Mouse (Mus musculus): ENCODE data around the gene Spin1.
A peak's percentile ranks its signal among the peaks of the same experiment; 100 is the strongest.
"Not testable (repeated sequence)": the region's sequence is repeated elsewhere in the genome, so short reads cannot be mapped to it uniquely, and the experiment has no call there.

The Spin1 gene

GRCm38 (mm10) chr13:51094323-51095195 lies 6.1 kb upstream of the Spin1 start:
- no peak for DNase-seq (ENCODE audit: low spot score)

- DNase-seq (ENCODE audit: low spot score) = no peak
These were observed 5.4 kb upstream of the Spin1 start for GRCm38 (mm10) chr13:51095196-51095715.

- DNase-seq (ENCODE audit: low spot score) = no peak
These were observed 4.0 kb upstream of the Spin1 start for GRCm38 (mm10) chr13:51096644-51097043.

- DNase-seq (ENCODE audit: low spot score) = no peak
These were observed 984 bp upstream of the Spin1 start for GRCm38 (mm10) chr13:51099560-51100232.

GRCm38 (mm10) chr13:51101016-51101776 lies 516 bp downstream of the Spin1 start:
- DNase-seq (ENCODE audit: low spot score) = peak; percentile 79

- no peak for DNase-seq (ENCODE audit: low spot score)
These were observed 1.1 kb downstream of the Spin1 start for GRCm38 (mm10) chr13:51101777-51102132.

GRCm38 (mm10) chr13:51103111-51103725 lies 2.5 kb downstream of the Spin1 start:
- no peak for DNase-seq (ENCODE audit: low spot score)

- no peak for DNase-seq (ENCODE audit: low spot score)
These were observed 3.4 kb downstream of the Spin1 start for GRCm38 (mm10) chr13:51103861-51104650.

GRCm38 (mm10) chr13:51105861-51106655 lies 5.4 kb downstream of the Spin1 start:
- no peak for DNase-seq (ENCODE audit: low spot score)

GRCm38 (mm10) chr13:51106816-51107215 lies 6.1 kb downstream of the Spin1 start:
- no peak for DNase-seq (ENCODE audit: low spot score)

- no peak for DNase-seq (ENCODE audit: low spot score)
These were observed 8.8 kb downstream of the Spin1 start for GRCm38 (mm10) chr13:51109517-51109916.

- DNase-seq (ENCODE audit: low spot score) = not testable (repeated sequence)
These were observed 13.7 kb downstream of the Spin1 start for GRCm38 (mm10) chr13:51114398-51114797.

GRCm38 (mm10) chr13:51115762-51116161 lies 15.1 kb downstream of the Spin1 start:
- peak; percentile 67 for DNase-seq (ENCODE audit: low spot score)

GRCm38 (mm10) chr13:51120734-51121133 lies 20.1 kb downstream of the Spin1 start:
- no peak for DNase-seq (ENCODE audit: low spot score)

GRCm38 (mm10) chr13:51121966-51122365 lies 21.3 kb downstream of the Spin1 start:
- DNase-seq (ENCODE audit: low spot score) = no peak

GRCm38 (mm10) chr13:51122771-51123170 lies 22.1 kb downstream of the Spin1 start:
- DNase-seq (ENCODE audit: low spot score) = no peak

- DNase-seq (ENCODE audit: low spot score) = no peak
These were observed 24.7 kb downstream of the Spin1 start for GRCm38 (mm10) chr13:51125357-51125756.

- no peak for DNase-seq (ENCODE audit: low spot score)
These were observed 27.2 kb downstream of the Spin1 start for GRCm38 (mm10) chr13:51127906-51128305.

GRCm38 (mm10) chr13:51128417-51128816 lies 27.7 kb downstream of the Spin1 start:
- DNase-seq (ENCODE audit: low spot score) = no peak

- DNase-seq (ENCODE audit: low spot score) = no peak
These were observed 30.5 kb downstream of the Spin1 start for GRCm38 (mm10) chr13:51131179-51131578.
